Mouse (Mus musculus): ENCODE measurements around the gene Cemip. TPM values are rescaled to one million over a fixed set of nuclear protein-coding genes. Genes with fewer than 3 reads are reported as not detected.

Cemip gene
- polyA plus RNA-seq, 1 experiment, result 11.2 TPM

DNA sequence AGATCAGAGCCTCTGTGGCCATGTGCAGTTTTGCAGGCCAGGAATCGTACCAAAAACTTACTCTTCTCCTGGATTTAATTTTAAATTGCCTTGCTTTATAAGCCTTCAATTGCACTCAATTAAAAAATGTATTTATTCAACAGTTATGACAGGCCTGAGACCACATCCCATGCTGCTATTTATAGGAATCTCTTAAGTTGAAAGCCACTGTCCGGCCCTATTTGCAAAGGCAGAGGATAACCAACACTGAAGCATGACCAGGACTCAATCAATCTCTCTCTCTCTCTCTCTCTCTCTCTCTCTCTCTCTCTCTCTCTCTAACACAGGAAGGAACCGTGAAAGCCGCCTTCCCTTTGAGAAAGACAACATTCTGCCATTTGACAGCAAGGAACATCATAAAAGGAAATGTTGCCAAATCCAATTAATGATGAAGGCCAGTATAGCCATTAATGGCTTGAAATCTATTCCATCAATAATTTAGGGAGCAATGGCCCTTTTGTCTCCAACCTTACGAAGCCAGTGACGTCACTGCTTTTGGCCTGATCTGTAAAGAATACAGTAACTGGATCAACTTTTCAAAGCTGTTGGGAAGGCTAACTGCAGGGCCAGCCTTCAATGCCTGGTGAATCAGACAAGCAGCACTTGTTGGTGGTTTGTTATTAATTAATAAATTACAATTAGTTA is 26.2 kb upstream of the Cemip start:
- H3K79me2 ChIP-seq (ENCODE audit: control insufficient read depth, insufficient read depth), result peaks cover 56% of the 10 kb centered on the region
- H3ac ChIP-seq (ENCODE audit: control insufficient read depth, insufficient read length), result no peak overlapping the region
- no peak overlapping the region for H3K4me2 ChIP-seq (ENCODE audit: low read depth)
- no peak overlapping the region for H3K4me3 ChIP-seq
- TF ChIP-seq USF1 (IDR thresholded peaks at IDR 0.05; ENCODE audit: low read depth) (no peak), TCF12 (IDR thresholded peaks at IDR 0.05; ENCODE audit: insufficient read depth, poor library complexity, severe bottlenecking) (no peak), MYOG (IDR thresholded peaks at IDR 0.05; ENCODE audit: control insufficient read depth in 1 of 3, insufficient read depth in 1 of 3, insufficient read length in 2 of 3, low read depth in 2 of 3) (no peak), MYOD1 (IDR thresholded peaks at IDR 0.05; ENCODE audit: control insufficient read depth in 1 of 3, insufficient read length in 2 of 3, low read depth in 2 of 3) (no peak), MAX (IDR thresholded peaks at IDR 0.05; ENCODE audit: low read depth) (no peak), REST (IDR thresholded peaks at IDR 0.05; ENCODE audit: insufficient read depth, insufficient read length) (no peak), E2F4 (IDR thresholded peaks at IDR 0.05; ENCODE audit: insufficient read depth) (no peak), POLR2A (IDR thresholded peaks at IDR 0.05; ENCODE audit: insufficient read length, low read depth) (no peak), SRF (IDR thresholded peaks at IDR 0.05; ENCODE audit: control insufficient read depth, insufficient read length, low read depth) (no peak), TCF3 (IDR thresholded peaks at IDR 0.05; ENCODE audit: insufficient read length, low read depth) (no peak), POLR2AphosphoS2 (IDR thresholded peaks at IDR 0.05; ENCODE audit: insufficient read length, low read depth) (no peak), CEBPB (IDR thresholded peaks at IDR 0.05; ENCODE audit: insufficient read depth, poor library complexity, severe bottlenecking) (no peak)
- H3K27me3 ChIP-seq (ENCODE audit: control insufficient read depth, insufficient read depth, insufficient read length), result no peaks in the 10 kb centered on the region
- peaks cover 18% of the 10 kb centered on the region for H3K36me3 ChIP-seq (ENCODE audit: control insufficient read depth, insufficient read depth)

DNA sequence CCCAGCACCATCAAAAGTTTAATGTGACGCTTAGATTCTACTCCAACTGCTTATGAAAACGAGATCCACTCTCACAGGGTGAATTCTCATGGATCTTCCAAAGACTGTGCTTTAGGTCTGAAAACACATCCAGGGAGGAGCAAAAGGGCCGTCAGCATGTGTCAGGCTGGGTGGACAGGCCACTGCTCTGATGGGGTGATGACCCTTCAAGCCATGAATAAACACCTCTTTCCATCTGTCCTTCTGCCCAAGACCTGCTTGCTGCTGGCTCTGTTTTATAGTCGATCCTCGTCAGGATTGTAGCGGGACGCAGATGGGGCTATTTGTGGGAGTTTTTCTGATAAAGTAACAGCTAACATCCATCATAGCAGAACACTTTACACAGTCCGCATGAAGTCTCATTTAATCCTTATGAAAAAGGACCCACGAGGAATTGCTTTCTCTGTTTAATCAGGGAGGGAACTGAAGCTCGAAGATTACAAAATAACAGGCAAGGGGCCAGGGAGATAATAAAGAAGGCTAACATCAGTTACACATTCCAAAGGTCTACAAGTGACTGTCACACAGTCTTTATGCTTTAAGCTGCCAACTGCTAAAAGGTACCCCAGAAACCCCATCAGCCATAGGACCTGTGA is 25.5 kb upstream of the Cemip start:
- H3K36me3 ChIP-seq (ENCODE audit: control insufficient read depth, insufficient read depth), result peaks cover 18% of the 10 kb centered on the region
- H3K27me3 ChIP-seq (ENCODE audit: control insufficient read depth, insufficient read depth, insufficient read length), result no peaks in the 10 kb centered on the region

DNA sequence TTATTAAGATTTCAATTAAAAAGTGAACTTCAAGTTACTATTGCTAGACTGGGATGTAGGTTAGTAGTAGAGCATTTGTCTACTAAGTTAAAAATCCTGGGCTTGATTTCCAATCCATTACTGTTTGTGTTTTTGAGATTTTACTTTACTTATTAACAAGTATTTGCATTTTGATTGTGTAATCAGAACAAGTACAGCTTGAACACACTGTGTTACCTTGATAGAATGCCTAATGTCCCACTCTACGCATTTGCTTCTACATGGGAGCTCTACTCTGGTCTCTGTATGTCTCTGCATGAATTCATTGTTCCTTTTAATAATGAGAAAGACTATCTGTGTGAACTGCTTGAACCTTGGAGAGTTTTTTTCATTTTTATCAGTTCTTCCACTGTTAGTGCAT is 20.6 kb upstream of the Cemip start:
- Histone ChIP-seq H3K79me2 (ENCODE audit: control insufficient read depth, insufficient read depth) (peaks cover 20% of the 10 kb centered on the region), H3K27me3 (ENCODE audit: control insufficient read depth, insufficient read depth, insufficient read length) (no peaks in the 10 kb centered on the region), H3K36me3 (ENCODE audit: control insufficient read depth, insufficient read depth) (peaks cover 11% of the 10 kb centered on the region), H3K4me2 (ENCODE audit: low read depth) (no peak overlapping the region), H3ac (ENCODE audit: control insufficient read depth, insufficient read length) (no peak overlapping the region), H3K4me3 (no peak overlapping the region)
- TF ChIP-seq POLR2AphosphoS2 (IDR thresholded peaks at IDR 0.05; ENCODE audit: insufficient read length, low read depth) (no peak), MYOD1 (IDR thresholded peaks at IDR 0.05; ENCODE audit: control insufficient read depth in 1 of 3, insufficient read length in 2 of 3, low read depth in 2 of 3) (no peak), SRF (IDR thresholded peaks at IDR 0.05; ENCODE audit: control insufficient read depth, insufficient read length, low read depth) (no peak), TCF12 (IDR thresholded peaks at IDR 0.05; ENCODE audit: insufficient read depth, poor library complexity, severe bottlenecking) (no peak), MAX (IDR thresholded peaks at IDR 0.05; ENCODE audit: low read depth) (no peak), TCF3 (IDR thresholded peaks at IDR 0.05; ENCODE audit: insufficient read length, low read depth) (no peak), E2F4 (IDR thresholded peaks at IDR 0.05; ENCODE audit: insufficient read depth) (no peak), CEBPB (IDR thresholded peaks at IDR 0.05; ENCODE audit: insufficient read depth, poor library complexity, severe bottlenecking) (no peak), REST (IDR thresholded peaks at IDR 0.05; ENCODE audit: insufficient read depth, insufficient read length) (no peak), POLR2A (IDR thresholded peaks at IDR 0.05; ENCODE audit: insufficient read length, low read depth) (no peak), USF1 (IDR thresholded peaks at IDR 0.05; ENCODE audit: low read depth) (no peak), MYOG (IDR thresholded peaks at IDR 0.05; ENCODE audit: control insufficient read depth in 1 of 3, insufficient read depth in 1 of 3, insufficient read length in 2 of 3, low read depth in 2 of 3) (no peak)

More for the DNA sequence above, 25.5 kb upstream of the Cemip start:
- H3K4me2 ChIP-seq (ENCODE audit: low read depth), result no peak overlapping the region
- H3K4me3 ChIP-seq, result no peak overlapping the region
- H3K79me2 ChIP-seq (ENCODE audit: control insufficient read depth, insufficient read depth), result peaks cover 50% of the 10 kb centered on the region
- H3ac ChIP-seq (ENCODE audit: control insufficient read depth, insufficient read length), result no peak overlapping the region
- TF ChIP-seq POLR2A (IDR thresholded peaks at IDR 0.05; ENCODE audit: insufficient read length, low read depth), result no peak
- TF ChIP-seq MYOD1 (IDR thresholded peaks at IDR 0.05; ENCODE audit: control insufficient read depth in 1 of 3, insufficient read length in 2 of 3, low read depth in 2 of 3), result no peak
- TF ChIP-seq TCF12 (IDR thresholded peaks at IDR 0.05; ENCODE audit: insufficient read depth, poor library complexity, severe bottlenecking), result no peak
- no peak for TF ChIP-seq E2F4 (IDR thresholded peaks at IDR 0.05; ENCODE audit: insufficient read depth)
- TF ChIP-seq REST (IDR thresholded peaks at IDR 0.05; ENCODE audit: insufficient read depth, insufficient read length), result no peak
- TF ChIP-seq TCF3 (IDR thresholded peaks at IDR 0.05; ENCODE audit: insufficient read length, low read depth), result no peak
- no peak for TF ChIP-seq MAX (IDR thresholded peaks at IDR 0.05; ENCODE audit: low read depth)
- no peak for TF ChIP-seq SRF (IDR thresholded peaks at IDR 0.05; ENCODE audit: control insufficient read depth, insufficient read length, low read depth)
- TF ChIP-seq MYOG (IDR thresholded peaks at IDR 0.05; ENCODE audit: control insufficient read depth in 1 of 3, insufficient read depth in 1 of 3, insufficient read length in 2 of 3, low read depth in 2 of 3), result no peak
- TF ChIP-seq CEBPB (IDR thresholded peaks at IDR 0.05; ENCODE audit: insufficient read depth, poor library complexity, severe bottlenecking), result no peak
- TF ChIP-seq POLR2AphosphoS2 (IDR thresholded peaks at IDR 0.05; ENCODE audit: insufficient read length, low read depth), result no peak
- TF ChIP-seq USF1 (IDR thresholded peaks at IDR 0.05; ENCODE audit: low read depth), result no peak

DNA sequence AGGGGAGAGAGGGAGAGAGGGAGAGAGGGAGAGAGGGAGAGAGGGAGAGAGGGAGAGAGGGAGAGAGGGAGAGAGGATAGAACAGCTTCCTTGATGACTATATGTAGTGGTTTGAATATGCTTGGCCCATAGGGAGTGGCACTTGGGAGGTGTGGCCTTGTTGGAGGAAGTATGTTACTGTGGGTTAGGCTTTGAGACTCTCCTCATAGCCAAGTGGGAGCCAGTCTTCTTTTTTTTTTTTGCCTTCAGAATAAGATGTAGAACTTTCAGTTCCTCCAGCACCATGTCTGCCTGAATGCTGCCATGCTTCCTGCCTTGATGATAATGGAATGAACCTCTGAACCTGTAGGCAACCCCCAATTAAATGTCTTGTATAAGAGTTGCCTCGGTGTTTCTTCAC is 16.3 kb upstream of the Cemip start:
- Histone ChIP-seq H3K27me3 (ENCODE audit: control insufficient read depth, insufficient read depth, insufficient read length) (no peaks in the 10 kb centered on the region), H3K79me2 (ENCODE audit: control insufficient read depth, insufficient read depth) (no peaks in the 10 kb centered on the region), H3ac (ENCODE audit: control insufficient read depth, insufficient read length) (no peak overlapping the region), H3K4me3 (no peak overlapping the region), H3K4me2 (ENCODE audit: low read depth) (no peak overlapping the region), H3K36me3 (ENCODE audit: control insufficient read depth, insufficient read depth) (no peaks in the 10 kb centered on the region)
- TF ChIP-seq CEBPB (IDR thresholded peaks at IDR 0.05; ENCODE audit: insufficient read depth, poor library complexity, severe bottlenecking) (no peak), POLR2A (IDR thresholded peaks at IDR 0.05; ENCODE audit: insufficient read length, low read depth) (no peak), USF1 (IDR thresholded peaks at IDR 0.05; ENCODE audit: low read depth) (no peak), TCF3 (IDR thresholded peaks at IDR 0.05; ENCODE audit: insufficient read length, low read depth) (no peak), TCF12 (IDR thresholded peaks at IDR 0.05; ENCODE audit: insufficient read depth, poor library complexity, severe bottlenecking) (no peak), REST (IDR thresholded peaks at IDR 0.05; ENCODE audit: insufficient read depth, insufficient read length) (no peak), E2F4 (IDR thresholded peaks at IDR 0.05; ENCODE audit: insufficient read depth) (no peak), MYOD1 (IDR thresholded peaks at IDR 0.05; ENCODE audit: control insufficient read depth in 1 of 3, insufficient read length in 2 of 3, low read depth in 2 of 3) (no peak), SRF (IDR thresholded peaks at IDR 0.05; ENCODE audit: control insufficient read depth, insufficient read length, low read depth) (no peak), POLR2AphosphoS2 (IDR thresholded peaks at IDR 0.05; ENCODE audit: insufficient read length, low read depth) (no peak), MAX (IDR thresholded peaks at IDR 0.05; ENCODE audit: low read depth) (no peak), MYOG (IDR thresholded peaks at IDR 0.05; ENCODE audit: control insufficient read depth in 1 of 3, insufficient read depth in 1 of 3, insufficient read length in 2 of 3, low read depth in 2 of 3) (no peak)
